15 mouse cellular contexts compared by ENCODE assay signal in the genomic region with DNA sequence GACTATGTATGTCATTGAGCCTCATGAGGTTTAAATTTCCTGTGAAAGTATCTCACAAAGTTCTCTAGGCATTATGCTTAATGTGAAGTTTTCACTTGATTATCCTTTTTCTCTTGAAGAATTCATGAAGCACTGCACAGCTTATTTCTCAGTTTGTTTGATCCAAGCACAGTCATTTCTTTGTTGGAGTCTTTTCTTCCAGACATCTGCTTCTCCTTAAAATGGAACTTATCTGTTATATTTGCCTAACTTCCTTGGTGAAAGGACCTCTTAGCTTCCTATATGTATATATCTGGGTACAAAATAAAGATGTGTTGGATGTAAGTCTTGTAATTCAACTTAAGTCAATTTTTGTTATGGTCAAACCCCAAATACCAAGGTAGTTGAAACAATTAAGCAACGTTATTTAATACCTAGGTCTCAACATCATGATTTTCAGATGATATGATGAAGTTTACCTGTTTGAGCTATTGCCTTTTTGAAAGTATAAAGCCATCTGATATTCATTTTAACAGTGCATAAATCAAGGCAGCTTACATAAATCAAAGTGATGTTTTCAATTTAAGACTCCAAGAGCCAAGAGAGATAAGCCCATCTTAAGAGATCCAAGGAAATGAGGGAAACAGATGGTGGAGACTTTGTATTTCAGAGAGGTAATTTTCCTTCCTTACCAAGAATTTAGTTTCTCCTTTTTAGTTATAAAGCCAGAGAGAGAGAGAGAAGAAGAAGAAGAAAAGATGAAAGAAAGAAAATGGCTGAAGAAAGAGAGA.
"Had no signal": no experiment of that assay in that cellular context is flagged by ENCODE, and none has a peak within 500 bp of the region (broad histone marks: within the 10 kb centered on the region; RNA-seq: fewer than 3 reads in every experiment).

No protein-coding gene starts in this region.

- H3K9ac ChIP-seq: kidney, embryonic 15.5 days; liver, embryonic 13.5 days; liver, postnatal 0 days; lung, embryonic 15.5 days; midbrain, embryonic 12.5 days; stomach, embryonic 15.5 days had no signal

- DNase-seq: kidney, postnatal 14 days; liver; liver, embryonic 13.5 days; liver, postnatal 0 days; lung, postnatal 14 days; right cerebral cortex, postnatal 14 days; thymus, postnatal 4 days had no signal

- H3K27me3 ChIP-seq: kidney, embryonic 15.5 days; liver, embryonic 13.5 days; lung, embryonic 15.5 days; megakaryocyte, embryonic 14.5 days; midbrain, embryonic 12.5 days; stomach, embryonic 15.5 days had no signal

- H3K4me3 ChIP-seq: kidney, embryonic 15.5 days; left cerebral cortex, adult 2 months; liver, embryonic 13.5 days; lung, embryonic 15.5 days; megakaryocyte, embryonic 14.5 days; midbrain, embryonic 12.5 days; stomach, embryonic 15.5 days had no signal

- H3K36me3 ChIP-seq: kidney, embryonic 15.5 days; liver, embryonic 13.5 days; lung, embryonic 15.5 days; midbrain, embryonic 12.5 days; stomach, embryonic 15.5 days had no signal

- H3K4me2 ChIP-seq: kidney, embryonic 15.5 days; liver, embryonic 13.5 days; lung, embryonic 15.5 days; midbrain, embryonic 12.5 days; stomach, embryonic 15.5 days had no signal

- H3K27ac ChIP-seq: kidney, embryonic 15.5 days; left cerebral cortex, adult 2 months; liver, embryonic 13.5 days; lung, embryonic 15.5 days; macrophage; midbrain, embryonic 12.5 days; stomach, embryonic 15.5 days had no signal

- H3K9me3 ChIP-seq: kidney, embryonic 15.5 days; liver, embryonic 13.5 days; lung, embryonic 15.5 days; megakaryocyte, embryonic 14.5 days; midbrain, embryonic 12.5 days; stomach, embryonic 15.5 days had no signal

- ATAC-seq: liver, postnatal 0 days; midbrain, embryonic 16.5 days had no signal

- H3K4me1 ChIP-seq: kidney, embryonic 15.5 days; liver, embryonic 13.5 days; lung, embryonic 15.5 days; megakaryocyte, embryonic 14.5 days; midbrain, embryonic 12.5 days; stomach, embryonic 15.5 days had no signal
